Mouse (Mus musculus) left cerebral cortex, adult 9 months (tissue): Measurements from ENCODE around the gene Endov.

Experiments used
- DNase-seq, 2 experiments: peaks; one replicate each; pipeline ENCODE4 v3.0.0; 2022; ENCODE audit warnings: low spot score in 2 of 2

Gene Endov

GRCm38 (mm10) chr11:119516677-119517361 lies 25.7 kb downstream of the Endov start:
- peak in 1 of 2 experiments; percentile 62 for DNase-seq

GRCm38 (mm10) chr11:119519387-119519786 lies 28.2 kb downstream of the Endov start:
- no peak for DNase-seq

GRCm38 (mm10) chr11:119520005-119520712 lies 29.0 kb downstream of the Endov start:
- peak in 1 of 2 experiments; percentile 67 for DNase-seq

- no peak for DNase-seq
Measured at GRCm38 (mm10) chr11:119520713-119521063, 29.5 kb downstream of the Endov start.

- no peak for DNase-seq
Measured at GRCm38 (mm10) chr11:119521920-119522710, 31.0 kb downstream of the Endov start.

- DNase-seq = no peak
Measured at GRCm38 (mm10) chr11:119522779-119523178, 31.6 kb downstream of the Endov start.

GRCm38 (mm10) chr11:119523392-119523791 lies 32.2 kb downstream of the Endov start:
- DNase-seq = no peak

GRCm38 (mm10) chr11:119524545-119524949 lies 33.4 kb downstream of the Endov start:
- peak in 1 of 2 experiments; percentile 77 for DNase-seq

- no peak for DNase-seq
Measured at GRCm38 (mm10) chr11:119526068-119526966, 35.2 kb downstream of the Endov start.

GRCm38 (mm10) chr11:119528930-119529329 lies 37.8 kb downstream of the Endov start:
- no peak for DNase-seq

GRCm38 (mm10) chr11:119532460-119532859 lies 41.3 kb downstream of the Endov start:
- DNase-seq = no peak

- no peak for DNase-seq
Measured at GRCm38 (mm10) chr11:119533745-119534144, 42.6 kb downstream of the Endov start.

- DNase-seq = no peak
Measured at GRCm38 (mm10) chr11:119539944-119540343, 48.8 kb downstream of the Endov start.

GRCm38 (mm10) chr11:119540560-119540959 lies 49.4 kb downstream of the Endov start:
- no peak for DNase-seq

- DNase-seq = no peak
Measured at GRCm38 (mm10) chr11:119541082-119541481, 49.9 kb downstream of the Endov start.

- DNase-seq = no peak
Measured at GRCm38 (mm10) chr11:119542371-119542770, 51.2 kb downstream of the Endov start.

GRCm38 (mm10) chr11:119542886-119543285 lies 51.7 kb downstream of the Endov start:
- DNase-seq = no peak

GRCm38 (mm10) chr11:119543816-119544517 lies 52.8 kb downstream of the Endov start:
- no peak for DNase-seq

- no peak for DNase-seq
Measured at GRCm38 (mm10) chr11:119544518-119545105, 53.5 kb downstream of the Endov start.

- DNase-seq = no peak
Measured at GRCm38 (mm10) chr11:119545281-119545680, 54.1 kb downstream of the Endov start.
